Mouse (Mus musculus) midbrain, embryonic 16.5 days (tissue): ENCODE data around the gene Itgad. TPM values are rescaled to one million over a fixed set of nuclear protein-coding genes. Genes with fewer than 3 reads are reported as not detected.

Experiments used
- ATAC-seq: fragments of 200-750 bp; cut with Nextera tagmentation; 2 replicates; pipeline ENCODE4 v1.8.0; 2017; ENCODE audit warnings: moderate TSS enrichment
- H3K27ac ChIP-seq: fragments of 300-500 bp; sonication (generic); 2 replicates; pipeline ENCODE4 v1.5.1; 2014; ENCODE audit warnings: mild to moderate bottlenecking, low read length, mixed read lengths
- H3K27me3 ChIP-seq: fragments of 300-500 bp; sonication (generic); 2 replicates; pipeline ENCODE4 v1.6.1; 2014; ENCODE audit warnings: low read depth, low read length, mixed read lengths; ENCODE audit not compliant: control insufficient read depth, insufficient read depth
- H3K36me3 ChIP-seq: fragments of 300-500 bp; sonication (generic); 2 replicates; pipeline ENCODE4 v1.6.1; 2014; ENCODE audit warnings: mild to moderate bottlenecking, low read length, moderate library complexity, mixed read lengths; ENCODE audit not compliant: control insufficient read depth, insufficient read depth
- H3K4me1 ChIP-seq: fragments of 300-500 bp; sonication (generic); 2 replicates; pipeline ENCODE4 v1.6.1; 2014; ENCODE audit warnings: mild to moderate bottlenecking, low read length, mixed read lengths; ENCODE audit not compliant: control insufficient read depth, insufficient read depth
- H3K4me2 ChIP-seq: fragments of 300-500 bp; sonication (generic); 2 replicates; pipeline ENCODE4 v1.6.1; 2014; ENCODE audit warnings: mild to moderate bottlenecking, low read length, mixed read lengths
- H3K4me3 ChIP-seq: fragments of 300-500 bp; sonication (generic); 2 replicates; pipeline ENCODE4 v1.5.1; 2014; ENCODE audit warnings: low read depth, mild to moderate bottlenecking, low read length, moderate library complexity, mixed read lengths
- H3K9ac ChIP-seq: fragments of 300-500 bp; sonication (generic); 2 replicates; pipeline ENCODE4 v1.6.1; 2014; ENCODE audit warnings: low read depth, low read length, mixed read lengths
- H3K9me3 ChIP-seq: fragments of 300-500 bp; sonication (generic); replicated peaks from 2 replicates; pipeline ENCODE4 v1.6.1; 2014; ENCODE audit warnings: mild to moderate bottlenecking, low read length, mixed read lengths; ENCODE audit not compliant: control insufficient read depth, poor library complexity, severe bottlenecking
- WGBS: fragments of 180-500 bp; shearing (Covaris S2); extraction: QIAGEN DNeasy Blood & Tissue Kit; methylation state at CpG from one replicate; pipeline ENCODE4 v1.1.7; 2014; 5-methylcytosine and 5-hydroxymethylcytosine counted together
- polyA plus RNA-seq: library from polyadenylated mRNA; unstranded; fragments of >200 nt; fragmentation: Nextera tagmentation; extraction: Ambion mirVana; gene quantifications from 2 replicates; pipeline ENCODE4 v1.2.1, GENCODE M21; 2015

Itgad gene
- polyA plus RNA-seq, 1 experiment from 2014 or later = not detected

GRCm38 (mm10) chr7:128236856-128237592 lies 82.8 kb downstream of the Itgad start, which contains the start of gene Armc5:
Gene Armc5, plus strand, starts transcription at chr7:128237342.
- 23% methylated on average over 37 of the region's 37 CpGs for WGBS
- H3K9me3 ChIP-seq = no peaks in the 10 kb centered on the region
- H3K9ac ChIP-seq = peak within 1 kb of the TSS; percentile 86
- peaks cover 6% of the 10 kb centered on the region; the same call in 1 of the 2 replicates for H3K36me3 ChIP-seq
- H3K4me3 ChIP-seq = peak within 1 kb of the TSS; percentile 48
- peak within 1 kb of the TSS; percentile 72 for H3K4me2 ChIP-seq
- ATAC-seq = peak; percentile 14; the same call in 1 of the 2 replicates
- no peaks in the 10 kb centered on the region for H3K27me3 ChIP-seq
- peaks cover 13% of the 10 kb centered on the region for H3K4me1 ChIP-seq
- H3K27ac ChIP-seq = peak within 1 kb of the TSS; percentile 99

GRCm38 (mm10) chr7:128237593-128237926 lies 83.4 kb downstream of the Itgad start:
- Histone ChIP-seq H3K9me3 (no peaks in the 10 kb centered on the region), H3K4me3 (peak overlapping the region; percentile 48), H3K27me3 (no peaks in the 10 kb centered on the region), H3K9ac (peak overlapping the region; percentile 60), H3K4me2 (peak overlapping the region; percentile 72), H3K27ac (peak overlapping the region; percentile 99), H3K4me1 (peaks cover 13% of the 10 kb centered on the region), H3K36me3 (peaks cover 9% of the 10 kb centered on the region; the same call in 1 of the 2 replicates)
- WGBS = under 1% methylated on average over 25 of the region's 25 CpGs
- no peak for ATAC-seq

- H3K4me3 ChIP-seq = peak within 1 kb of the TSS; percentile 48
- WGBS = under 1% methylated on average over 62 of the region's 72 CpGs
- ATAC-seq = peak; percentile 94
- H3K27ac ChIP-seq = peak within 1 kb of the TSS; percentile 99
- H3K36me3 ChIP-seq = peaks cover 10% of the 10 kb centered on the region; the same call in 1 of the 2 replicates
- H3K27me3 ChIP-seq = no peaks in the 10 kb centered on the region
- no peaks in the 10 kb centered on the region for H3K9me3 ChIP-seq
- peaks cover 13% of the 10 kb centered on the region for H3K4me1 ChIP-seq
- H3K9ac ChIP-seq = peak within 1 kb of the TSS; percentile 86
- H3K4me2 ChIP-seq = peak within 1 kb of the TSS; percentile 72
Measured at GRCm38 (mm10) chr7:128237927-128238778, 84.0 kb downstream of the Itgad start, which contains the start of gene 9130023H24Rik. Gene 9130023H24Rik, minus strand, starts transcription at chr7:128238031.

DNA sequence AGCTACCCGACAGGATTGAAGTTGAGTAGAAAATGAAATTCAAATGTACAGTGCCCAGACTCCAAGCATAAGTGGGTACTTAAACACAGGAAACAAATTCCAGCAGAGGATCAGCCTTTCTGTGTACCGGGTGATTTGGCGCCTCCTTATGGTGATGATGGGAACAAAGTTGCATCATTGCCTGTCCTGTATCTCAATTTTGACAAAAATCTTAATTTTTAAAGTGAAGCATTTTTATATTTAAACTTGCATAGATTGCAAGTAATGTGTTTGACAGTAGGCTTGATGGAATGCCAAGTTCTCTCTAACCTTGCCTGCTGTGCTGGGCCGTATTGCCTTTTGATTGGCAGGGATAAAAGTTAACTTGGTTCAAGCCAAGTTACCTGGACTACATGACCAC lies 84.8 kb downstream of the Itgad start:
- Histone ChIP-seq H3K4me3 (peak overlapping the region; percentile 48), H3K9ac (no peak overlapping the region), H3K36me3 (peaks cover 11% of the 10 kb centered on the region; the same call in 1 of the 2 replicates), H3K27me3 (no peaks in the 10 kb centered on the region), H3K27ac (peak overlapping the region; percentile 99; the same call in 1 of the 2 replicates), H3K9me3 (no peaks in the 10 kb centered on the region), H3K4me2 (peak overlapping the region; percentile 66), H3K4me1 (peaks cover 13% of the 10 kb centered on the region)
- 18% methylated on average over 4 of the region's 4 CpGs for WGBS
- ATAC-seq = no peak

DNA sequence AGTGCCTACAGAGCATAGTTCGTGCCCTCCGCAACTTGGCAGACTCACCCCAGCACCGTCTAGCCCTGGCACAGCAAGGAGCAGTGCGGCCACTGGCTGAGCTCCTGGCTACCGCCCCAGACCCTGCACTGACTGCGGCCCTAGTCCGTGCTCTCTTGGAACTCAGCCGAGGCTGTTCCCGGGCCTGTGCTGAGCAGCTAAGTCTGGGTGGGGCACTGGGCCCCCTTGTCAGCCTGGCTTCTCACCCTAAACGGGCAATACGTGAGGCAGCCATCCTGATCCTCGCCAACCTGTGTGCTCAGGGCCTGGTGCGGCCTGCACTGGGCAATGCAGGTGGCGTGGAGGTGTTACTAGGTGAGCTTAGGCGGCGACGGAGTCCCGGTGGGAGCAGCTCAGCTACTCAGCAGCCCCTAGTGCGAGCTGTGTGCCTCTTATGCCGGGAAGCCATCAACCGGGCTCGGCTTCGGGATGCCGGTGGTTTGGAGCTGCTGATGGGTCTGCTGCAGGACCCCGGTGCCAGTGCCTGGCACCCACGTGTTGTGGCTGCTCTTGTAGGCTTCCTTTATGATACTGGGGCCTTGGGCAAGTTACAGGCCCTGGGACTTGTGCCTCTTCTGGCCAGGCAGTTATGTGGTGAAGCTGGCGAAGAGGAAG lies 86.1 kb downstream of the Itgad start:
- Histone ChIP-seq H3K9me3 (no peaks in the 10 kb centered on the region), H3K4me3 (no peak overlapping the region), H3K4me1 (peaks cover 13% of the 10 kb centered on the region), H3K36me3 (peaks cover 20% of the 10 kb centered on the region), H3K27me3 (no peaks in the 10 kb centered on the region), H3K4me2 (no peak overlapping the region), H3K9ac (no peak overlapping the region), H3K27ac (no peak overlapping the region)
- WGBS = 96% methylated on average over 27 of the region's 27 CpGs
- ATAC-seq = no peak

DNA sequence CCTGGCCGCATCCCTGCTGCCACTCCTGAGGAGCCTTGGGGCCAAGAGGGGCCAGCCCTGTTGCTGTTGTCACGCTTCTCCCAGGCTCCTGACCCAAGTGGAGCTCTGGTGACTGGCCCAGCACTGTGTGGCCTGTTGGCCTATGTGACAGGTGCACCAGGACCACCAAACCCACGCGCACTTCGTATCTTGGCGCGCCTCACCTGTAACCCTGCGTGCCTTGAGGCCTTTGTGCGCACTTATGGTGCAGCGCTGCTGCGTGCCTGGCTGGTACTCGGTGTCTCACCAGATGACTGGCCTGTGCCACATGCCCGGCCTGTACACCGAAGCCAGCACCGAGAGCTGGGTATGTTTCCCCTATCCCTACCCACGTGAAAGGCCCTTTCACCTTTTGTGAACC lies 88.2 kb downstream of the Itgad start:
- H3K27ac ChIP-seq = no peak overlapping the region
- WGBS = 95% methylated on average over 16 of the region's 16 CpGs
- H3K4me2 ChIP-seq = no peak overlapping the region
- H3K9ac ChIP-seq = no peak overlapping the region
- H3K4me3 ChIP-seq = no peak overlapping the region
- no peaks in the 10 kb centered on the region for H3K9me3 ChIP-seq
- H3K27me3 ChIP-seq = no peaks in the 10 kb centered on the region
- H3K4me1 ChIP-seq = peaks cover 22% of the 10 kb centered on the region
- H3K36me3 ChIP-seq = peaks cover 20% of the 10 kb centered on the region
- no peak for ATAC-seq

GRCm38 (mm10) chr7:128243921-128244320 lies 89.7 kb downstream of the Itgad start:
- Histone ChIP-seq H3K4me2 (no peak overlapping the region), H3K27ac (no peak overlapping the region), H3K9ac (no peak overlapping the region), H3K27me3 (no peaks in the 10 kb centered on the region), H3K9me3 (no peaks in the 10 kb centered on the region), H3K4me1 (peaks cover 19% of the 10 kb centered on the region), H3K4me3 (no peak overlapping the region), H3K36me3 (peaks cover 20% of the 10 kb centered on the region)
- no peak for ATAC-seq
- WGBS = 46% methylated on average over 10 of the region's 10 CpGs

- no peak for ATAC-seq
- WGBS = 78% methylated on average over 18 of the region's 18 CpGs
- H3K4me1 ChIP-seq = peaks cover 14% of the 10 kb centered on the region
- H3K4me3 ChIP-seq = no peak overlapping the region
- H3K4me2 ChIP-seq = no peak overlapping the region
- H3K9ac ChIP-seq = no peak overlapping the region
- H3K27me3 ChIP-seq = no peaks in the 10 kb centered on the region
- H3K36me3 ChIP-seq = peaks cover 20% of the 10 kb centered on the region
- no peak overlapping the region for H3K27ac ChIP-seq
- H3K9me3 ChIP-seq = no peaks in the 10 kb centered on the region
Measured at GRCm38 (mm10) chr7:128244410-128245025, 90.3 kb downstream of the Itgad start.
